Mouse (Mus musculus): ENCODE data around the gene Hoxd11. TPM values are rescaled to one million over a fixed set of nuclear protein-coding genes. Genes with fewer than 3 reads are reported as not detected.

Gene Hoxd11
- polyA plus RNA-seq, 1 experiment from 2014 or later, result not detected

DNA sequence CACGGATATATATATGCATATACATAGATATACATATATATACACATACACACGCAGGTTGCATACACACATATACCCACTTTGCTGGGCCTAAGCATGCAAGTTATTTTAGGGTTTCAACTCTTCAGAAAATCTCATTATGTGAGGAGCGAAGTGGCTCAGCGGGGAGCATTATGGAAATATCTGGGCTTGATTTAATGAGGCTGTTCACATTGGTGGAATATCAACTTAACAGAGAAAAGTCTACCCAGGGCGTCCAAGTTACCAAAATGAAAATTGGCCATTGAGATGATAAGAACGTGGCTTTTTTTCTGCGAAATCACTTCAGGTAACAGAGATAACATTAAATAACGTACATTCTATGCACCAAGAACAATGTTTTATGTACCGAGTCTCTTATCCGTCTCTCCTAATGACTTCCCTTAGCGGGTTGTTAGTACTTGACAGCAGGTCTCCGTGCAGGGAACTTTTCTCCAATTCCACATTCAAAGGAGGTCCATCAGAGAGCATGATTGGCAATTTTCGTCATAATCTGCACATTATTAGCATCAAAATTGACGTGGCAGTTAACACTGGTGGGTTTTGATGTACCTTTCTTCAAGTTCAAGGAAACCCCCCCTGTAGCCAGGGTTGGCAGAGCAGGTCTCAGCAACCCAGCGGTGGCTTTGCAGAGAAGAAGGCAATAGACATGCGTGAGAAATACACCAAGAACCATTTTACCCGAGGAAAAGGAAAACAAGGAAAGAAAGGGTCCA lies 25.4 kb upstream of the Hoxd11 start:
- Histone ChIP-seq H3K4me2 (replicated peaks; ENCODE audit: low read depth, low read length) (no peak overlapping the region), H3K4me3 (ENCODE audit: low read depth, low read length) (no peak overlapping the region), H3K27me3 (replicated peaks; ENCODE audit: insufficient read depth, low read length) (peaks cover 79% of the 10 kb centered on the region), H3K36me3 (ENCODE audit: insufficient read depth, low read length) (no peaks in the 10 kb centered on the region), H3K27ac (ENCODE audit: low read length) (no peak overlapping the region), H3K9me3 (ENCODE audit: low read length) (no peaks in the 10 kb centered on the region), H3K4me1 (ENCODE audit: insufficient read depth, low read depth, low read length) (0 out of 2 replicates have a peak, but pooled peaks cover 9% of the 10 kb centered on the region), H3K9ac (replicated peaks; ENCODE audit: low read depth) (no peak overlapping the region)
- 14% methylated on average over 17 of the region's 17 CpGs for whole genome bisulfite sequencing
- DNase-seq (ENCODE audit: low spot score) (no peak), ATAC-seq (no peak)
- no peak for TF ChIP-seq CTCF (IDR thresholded peaks at IDR 0.05)
- TF ChIP-seq EP300 (IDR thresholded peaks at IDR 0.05), result no peak

GRCm38 (mm10) chr2:74654743-74655419 lies 24.5 kb upstream of the Hoxd11 start:
- WGBS, result 9% methylated on average over 19 of the region's 20 CpGs
- 0 out of 2 replicates have a peak, but pooled peaks cover 9% of the 10 kb centered on the region for H3K4me1 ChIP-seq (ENCODE audit: insufficient read depth, low read depth, low read length)
- H3K4me2 ChIP-seq (replicated peaks; ENCODE audit: low read depth, low read length), result no peak overlapping the region
- H3K9me3 ChIP-seq (ENCODE audit: low read length), result no peaks in the 10 kb centered on the region
- H3K9ac ChIP-seq (replicated peaks; ENCODE audit: low read depth), result no peak overlapping the region
- ATAC-seq, result no peak
- TF ChIP-seq CTCF (IDR thresholded peaks at IDR 0.05) (no peak), EP300 (IDR thresholded peaks at IDR 0.05) (no peak)
- H3K4me3 ChIP-seq (ENCODE audit: low read depth, low read length), result peak overlapping the region; percentile 27; the same call in 1 of the 2 replicates
- DNase-seq (ENCODE audit: low spot score), result no peak
- H3K27me3 ChIP-seq (replicated peaks; ENCODE audit: insufficient read depth, low read length), result peaks cover 80% of the 10 kb centered on the region
- H3K36me3 ChIP-seq (ENCODE audit: insufficient read depth, low read length), result no peaks in the 10 kb centered on the region
- H3K27ac ChIP-seq (ENCODE audit: low read length), result no peak overlapping the region

- ATAC-seq, result no peak; the same call in 1 of the 2 replicates
- Histone ChIP-seq H3K4me3 (ENCODE audit: low read depth, low read length) (peak overlapping the region; percentile 27; the same call in 1 of the 2 replicates), H3K9ac (replicated peaks; ENCODE audit: low read depth) (no peak overlapping the region), H3K36me3 (ENCODE audit: insufficient read depth, low read length) (no peaks in the 10 kb centered on the region), H3K27me3 (replicated peaks; ENCODE audit: insufficient read depth, low read length) (peaks cover 76% of the 10 kb centered on the region), H3K9me3 (ENCODE audit: low read length) (no peaks in the 10 kb centered on the region), H3K27ac (ENCODE audit: low read length) (no peak overlapping the region), H3K4me2 (replicated peaks; ENCODE audit: low read depth, low read length) (peak overlapping the region; percentile 42), H3K4me1 (ENCODE audit: insufficient read depth, low read depth, low read length) (0 out of 2 replicates have a peak, but pooled peaks cover 9% of the 10 kb centered on the region)
- DNase-seq (ENCODE audit: low spot score), result no peak
- peak; percentile 48 for TF ChIP-seq CTCF (IDR thresholded peaks at IDR 0.05)
- TF ChIP-seq EP300 (IDR thresholded peaks at IDR 0.05), result no peak
- under 1% methylated on average over 19 of the region's 47 CpGs for WGBS
Observed at GRCm38 (mm10) chr2:74655420-74655781, 24.0 kb upstream of the Hoxd11 start.

DNA sequence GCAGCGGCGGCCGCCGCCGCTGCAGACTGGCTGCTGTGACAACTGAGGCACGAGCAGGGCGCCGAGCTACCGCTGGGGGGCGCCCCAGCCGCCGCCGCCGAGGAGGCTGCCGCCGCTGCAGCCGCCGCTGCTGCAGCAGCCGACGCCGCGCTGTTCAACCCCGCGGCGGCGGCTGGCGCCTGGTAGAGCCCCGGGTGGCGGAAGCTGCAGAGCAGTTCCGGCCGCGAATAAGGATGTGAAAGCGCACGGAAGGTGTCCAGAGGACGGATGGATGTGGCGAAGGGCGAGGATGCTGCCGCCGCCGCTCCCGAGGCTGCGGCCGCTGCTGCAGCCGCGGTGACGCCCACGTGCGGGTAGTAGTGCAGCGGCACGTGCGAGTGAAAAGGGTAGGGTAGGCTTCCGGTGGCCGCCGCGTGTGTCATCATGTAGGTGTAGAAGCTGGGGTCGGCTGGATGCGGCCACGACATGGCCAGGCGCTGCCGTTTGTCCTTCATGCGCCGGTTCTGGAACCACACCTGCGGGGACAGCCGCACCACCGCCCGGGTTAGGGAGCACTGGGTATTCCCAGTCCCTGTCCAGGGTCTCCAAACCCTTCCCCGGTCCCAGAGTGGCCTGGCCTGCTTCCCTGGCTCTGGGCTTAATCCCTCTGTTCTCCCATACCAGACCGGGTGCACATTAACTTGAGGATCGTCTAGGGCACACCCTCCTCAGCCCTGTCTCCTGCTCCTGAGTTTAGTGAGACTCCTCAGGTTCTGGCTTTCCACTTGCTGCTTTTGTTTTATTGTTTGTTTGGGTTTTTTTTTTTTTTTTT lies 23.3 kb upstream of the Hoxd11 start:
- peaks cover 76% of the 10 kb centered on the region for H3K27me3 ChIP-seq (replicated peaks; ENCODE audit: insufficient read depth, low read length)
- H3K4me2 ChIP-seq (replicated peaks; ENCODE audit: low read depth, low read length), result peak overlapping the region; percentile 42
- H3K27ac ChIP-seq (ENCODE audit: low read length), result no peak overlapping the region
- under 1% methylated on average over 57 of the region's 69 CpGs for WGBS
- no peaks in the 10 kb centered on the region for H3K9me3 ChIP-seq (ENCODE audit: low read length)
- DNase-seq (ENCODE audit: low spot score) (no peak), ATAC-seq (peak; percentile 26; the same call in 1 of the 2 replicates)
- TF ChIP-seq CTCF (IDR thresholded peaks at IDR 0.05) (no peak), EP300 (IDR thresholded peaks at IDR 0.05) (no peak)
- peak overlapping the region; percentile 27; the same call in 1 of the 2 replicates for H3K4me3 ChIP-seq (ENCODE audit: low read depth, low read length)
- H3K4me1 ChIP-seq (ENCODE audit: insufficient read depth, low read depth, low read length), result 0 out of 2 replicates have a peak, but pooled peaks cover 9% of the 10 kb centered on the region
- H3K36me3 ChIP-seq (ENCODE audit: insufficient read depth, low read length), result no peaks in the 10 kb centered on the region
- H3K9ac ChIP-seq (replicated peaks; ENCODE audit: low read depth), result no peak overlapping the region

DNA sequence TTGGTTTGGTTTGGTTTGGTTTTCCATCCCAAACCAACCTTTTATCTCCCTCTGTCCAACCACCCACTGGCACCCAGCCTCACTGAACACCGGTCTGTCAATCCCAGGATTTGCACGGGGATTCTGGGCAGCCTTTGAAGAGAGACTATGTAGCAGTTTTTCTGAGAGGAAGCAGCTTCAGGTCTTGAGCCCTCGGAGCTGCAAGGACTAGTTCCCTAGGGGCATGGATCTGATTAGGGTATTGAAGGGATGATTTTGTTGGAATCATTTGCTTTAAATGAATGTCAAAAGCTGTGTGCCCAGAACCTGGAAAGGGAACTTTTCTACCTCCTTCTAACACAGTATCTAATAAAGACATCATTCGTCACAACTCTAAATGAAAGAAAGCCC lies 22.7 kb upstream of the Hoxd11 start:
- 0 out of 2 replicates have a peak, but pooled peaks cover 9% of the 10 kb centered on the region for H3K4me1 ChIP-seq (ENCODE audit: insufficient read depth, low read depth, low read length)
- H3K4me2 ChIP-seq (replicated peaks; ENCODE audit: low read depth, low read length), result no peak overlapping the region
- no peak for ATAC-seq
- DNase-seq (ENCODE audit: low spot score), result no peak
- H3K36me3 ChIP-seq (ENCODE audit: insufficient read depth, low read length), result no peaks in the 10 kb centered on the region
- no peak overlapping the region for H3K4me3 ChIP-seq (ENCODE audit: low read depth, low read length)
- no peak overlapping the region for H3K27ac ChIP-seq (ENCODE audit: low read length)
- TF ChIP-seq CTCF (IDR thresholded peaks at IDR 0.05) (no peak), EP300 (IDR thresholded peaks at IDR 0.05) (no peak)
- H3K27me3 ChIP-seq (replicated peaks; ENCODE audit: insufficient read depth, low read length), result peaks cover 76% of the 10 kb centered on the region
- WGBS, result 10% methylated on average over 4 of the region's 4 CpGs
- H3K9ac ChIP-seq (replicated peaks; ENCODE audit: low read depth), result no peak overlapping the region
- no peaks in the 10 kb centered on the region for H3K9me3 ChIP-seq (ENCODE audit: low read length)
